Mouse (Mus musculus): ENCODE results near the gene Dbx2. TPM values are rescaled to one million over a fixed set of nuclear protein-coding genes. Genes with fewer than 3 reads are reported as not detected.

Dbx2 gene
- total and polyA plus RNA-seq, 3 experiments = 0.04 to 0.15 TPM; not detected in 1

- Histone ChIP-seq H3K9ac (ENCODE audit: control insufficient read depth, low read depth, low read length, poor library complexity, severe bottlenecking) (no peak overlapping the region), H3K27me3 (ENCODE audit: control insufficient read depth in 1 of 2, insufficient read depth in 2 of 2, low read length in 2 of 2) (no peaks in the 10 kb centered on the region; a peak in 2 of 4 replicates)
Observed at GRCm38 (mm10) chr15:95643505-95644029, 12.2 kb downstream of the Dbx2 start.

GRCm38 (mm10) chr15:95640347-95640746, 15.4 kb downstream of the Dbx2 start:
- no peak overlapping the region for H3K4me3 ChIP-seq (ENCODE audit: control insufficient read depth in 1 of 2, insufficient read depth in 1 of 2, low read depth in 2 of 2, low read length in 2 of 2)
- TF ChIP-seq USF2 (IDR thresholded peaks at IDR 0.05; ENCODE audit: borderline replicate concordance in 1 of 2, insufficient read depth in 1 of 2, low read depth in 1 of 2, low read length in 2 of 2) (no peak), KAT2A (conservative IDR thresholded peaks at IDR 0.05; ENCODE audit: low read depth, low read length) (no peak), USF1 (IDR thresholded peaks at IDR 0.05; ENCODE audit: low read depth, low read length) (no peak), NRF1 (IDR thresholded peaks at IDR 0.05; ENCODE audit: insufficient read depth, low read depth, low read length, poor library complexity, severe bottlenecking) (no peak)
- no peaks in the 10 kb centered on the region for H3K4me1 ChIP-seq (ENCODE audit: control insufficient read depth in 1 of 2, insufficient read depth in 2 of 2, low read length in 2 of 2)
- H3K27me3 ChIP-seq (ENCODE audit: control insufficient read depth in 1 of 2, insufficient read depth in 2 of 2, low read length in 2 of 2) = no peaks in the 10 kb centered on the region; a peak in 2 of 4 replicates
- H3K36me3 ChIP-seq (ENCODE audit: control insufficient read depth in 1 of 2, insufficient read depth in 2 of 2, low read length in 2 of 2) = no peaks in the 10 kb centered on the region
- no peak for DNase-seq (ENCODE audit: low read depth, low spot score)
- no peak overlapping the region for H3K27ac ChIP-seq (ENCODE audit: control insufficient read depth, low read depth, low read length)
- H3K9me3 ChIP-seq (replicated peaks; ENCODE audit: insufficient read depth, low read length) = no peaks in the 10 kb centered on the region
- H3K9ac ChIP-seq (ENCODE audit: control insufficient read depth, low read depth, low read length, poor library complexity, severe bottlenecking) = no peak overlapping the region
- no peaks in the 10 kb centered on the region for H3K79me2 ChIP-seq (ENCODE audit: control insufficient read depth, insufficient read depth, low read length, poor library complexity)

More at GRCm38 (mm10) chr15:95643505-95644029, 12.2 kb downstream of the Dbx2 start:
- Histone ChIP-seq H3K9me3 (replicated peaks; ENCODE audit: insufficient read depth, low read length) (no peaks in the 10 kb centered on the region), H3K27ac (ENCODE audit: control insufficient read depth, low read depth, low read length) (no peak overlapping the region), H3K4me1 (ENCODE audit: control insufficient read depth in 1 of 2, insufficient read depth in 2 of 2, low read length in 2 of 2) (no peaks in the 10 kb centered on the region), H3K4me3 (ENCODE audit: control insufficient read depth in 1 of 2, insufficient read depth in 1 of 2, low read depth in 2 of 2, low read length in 2 of 2) (no peak overlapping the region), H3K79me2 (ENCODE audit: control insufficient read depth, insufficient read depth, low read length, poor library complexity) (no peaks in the 10 kb centered on the region), H3K36me3 (ENCODE audit: control insufficient read depth in 1 of 2, insufficient read depth in 2 of 2, low read length in 2 of 2) (no peaks in the 10 kb centered on the region)
- no peak for TF ChIP-seq HCFC1 (IDR thresholded peaks at IDR 0.05; ENCODE audit: low read depth, low read length)
- no peak for TF ChIP-seq POLR2A (IDR thresholded peaks at IDR 0.05; ENCODE audit: control insufficient read depth in 1 of 2, insufficient read depth in 1 of 2, low read depth in 1 of 2, low read length in 2 of 2, poor library complexity in 1 of 2)
- no peak for TF ChIP-seq CHD1 (IDR thresholded peaks at IDR 0.05; ENCODE audit: low read depth, low read length)
- TF ChIP-seq SIN3A (IDR thresholded peaks at IDR 0.05; ENCODE audit: low read length) = no peak
- no peak for TF ChIP-seq GATA1 (IDR thresholded peaks at IDR 0.05; ENCODE audit: low read depth, low read length)
- no peak for TF ChIP-seq GABPA (IDR thresholded peaks at IDR 0.05; ENCODE audit: low read depth, low read length)
- no peak for TF ChIP-seq ZMIZ1 (IDR thresholded peaks at IDR 0.05; ENCODE audit: low read depth, low read length)
- no peak for TF ChIP-seq E2F4 (IDR thresholded peaks at IDR 0.05; ENCODE audit: borderline replicate concordance, low read depth, low read length)
- no peak for TF ChIP-seq EP300 (IDR thresholded peaks at IDR 0.05; ENCODE audit: low read depth in 1 of 2, low read length in 2 of 2)
- TF ChIP-seq TBP (IDR thresholded peaks at IDR 0.05; ENCODE audit: low read depth, low read length) = no peak
- DNase-seq (ENCODE audit: low read depth, low spot score) = no peak

- no peaks in the 10 kb centered on the region; a peak in 2 of 4 replicates for H3K27me3 ChIP-seq (ENCODE audit: control insufficient read depth in 1 of 2, insufficient read depth in 2 of 2, low read length in 2 of 2)
- no peak for TF ChIP-seq MAZ (IDR thresholded peaks at IDR 0.05; ENCODE audit: low read depth, low read length)
- TF ChIP-seq TCF12 (IDR thresholded peaks at IDR 0.05; ENCODE audit: low read depth, low read length) = no peak
- TF ChIP-seq ZNF384 (IDR thresholded peaks at IDR 0.05; ENCODE audit: low read depth, low read length) = no peak
- TF ChIP-seq ZC3H11A (IDR thresholded peaks at IDR 0.05; ENCODE audit: low read depth, low read length) = no peak
- no peak for TF ChIP-seq MYB (IDR thresholded peaks at IDR 0.05; ENCODE audit: low read depth, low read length)
- TF ChIP-seq JUND (IDR thresholded peaks at IDR 0.05; ENCODE audit: low read depth, low read length) = no peak
- TF ChIP-seq MEF2A (IDR thresholded peaks at IDR 0.05; ENCODE audit: extremely low read depth, insufficient replicate concordance, low read depth, low read length, poor library complexity, severe bottlenecking) = no peak
- H3K27ac ChIP-seq (ENCODE audit: control insufficient read depth, low read depth, low read length) = no peak overlapping the region
- no peak for DNase-seq (ENCODE audit: low read depth, low spot score)
- no peaks in the 10 kb centered on the region for H3K9me3 ChIP-seq (replicated peaks; ENCODE audit: insufficient read depth, low read length)
- H3K36me3 ChIP-seq (ENCODE audit: control insufficient read depth in 1 of 2, insufficient read depth in 2 of 2, low read length in 2 of 2) = no peaks in the 10 kb centered on the region
- H3K4me3 ChIP-seq (ENCODE audit: control insufficient read depth in 1 of 2, insufficient read depth in 1 of 2, low read depth in 2 of 2, low read length in 2 of 2) = no peak overlapping the region
- H3K79me2 ChIP-seq (ENCODE audit: control insufficient read depth, insufficient read depth, low read length, poor library complexity) = no peaks in the 10 kb centered on the region
- H3K9ac ChIP-seq (ENCODE audit: control insufficient read depth, low read depth, low read length, poor library complexity, severe bottlenecking) = no peak overlapping the region
- no peaks in the 10 kb centered on the region for H3K4me1 ChIP-seq (ENCODE audit: control insufficient read depth in 1 of 2, insufficient read depth in 2 of 2, low read length in 2 of 2)
Observed at GRCm38 (mm10) chr15:95639829-95640134, 16.0 kb downstream of the Dbx2 start.

All from MEL (cell line).